Mouse (Mus musculus) MEL (cell line): ENCODE measurements at regions not wholly inside any gene's neighbourhood (a gene's known extent, or its start where the extent isn't known, plus 50 kb on each side); places are given as distances from the start of the nearest gene placed in this dataset.

Experiments used
- DNase-seq: peaks from one replicate; pipeline ENCODE4 v3.0.0; 2011; ENCODE audit warnings: low read depth, low spot score
- H3K27ac ChIP-seq: 2 replicates; pipeline ENCODE4 v1.5.1; 2012; ENCODE audit warnings: low read depth, mild to moderate bottlenecking, control low read depth, low read length, moderate library complexity; ENCODE audit not compliant: control insufficient read depth
- H3K27me3 ChIP-seq, 2 experiments: fragments of 150-350 bp in 1 of 2; sonication (generic) in 1 of 2; 2 replicates each; pipeline ENCODE4 v1.6.1; 2012; ENCODE audit warnings: low read length in 2 of 2, mild to moderate bottlenecking in 2 of 2, improper control_type of control experiment in 1 of 2, moderate library complexity in 1 of 2; ENCODE audit not compliant: insufficient read depth in 2 of 2, control insufficient read depth in 1 of 2
- H3K36me3 ChIP-seq, 2 experiments: 2 replicates each; pipeline ENCODE4 v1.6.1; 2012 to 2014; ENCODE audit warnings: low read length in 2 of 2, improper control_type of control experiment in 1 of 2, inconsistent platforms in 1 of 2, mild to moderate bottlenecking in 1 of 2; ENCODE audit not compliant: insufficient read depth in 2 of 2, control insufficient read depth in 1 of 2
- H3K4me1 ChIP-seq, 2 experiments: fragments of 150-350 bp in 1 of 2; sonication (generic) in 1 of 2; 2 replicates each; pipeline ENCODE4 v1.6.1; 2012; ENCODE audit warnings: low read length in 2 of 2, improper control_type of control experiment in 1 of 2, mild to moderate bottlenecking in 1 of 2; ENCODE audit not compliant: insufficient read depth in 2 of 2, control insufficient read depth in 1 of 2
- H3K4me3 ChIP-seq, 2 experiments: fragments of 150-350 bp in 1 of 2; sonication (generic) in 1 of 2; 2 replicates each; pipeline ENCODE4 v1.5.1; 2012; ENCODE audit warnings: low read depth in 2 of 2, low read length in 2 of 2, mild to moderate bottlenecking in 2 of 2, moderate library complexity in 2 of 2, control low read depth in 1 of 2, improper control_type of control experiment in 1 of 2; ENCODE audit not compliant: control insufficient read depth in 1 of 2, insufficient read depth in 1 of 2
- H3K79me2 ChIP-seq: 2 replicates; pipeline ENCODE4 v1.6.1; 2012; ENCODE audit warnings: mild to moderate bottlenecking, low read length, moderate library complexity; ENCODE audit not compliant: control insufficient read depth, poor library complexity, insufficient read depth
- H3K9ac ChIP-seq: 2 replicates; pipeline ENCODE4 v1.6.1; 2012; ENCODE audit warnings: low read depth, mild to moderate bottlenecking, control low read depth, low read length, moderate library complexity; ENCODE audit not compliant: control insufficient read depth, poor library complexity, severe bottlenecking
- H3K9me3 ChIP-seq: fragments of 150-350 bp; sonication (generic); replicated peaks from 2 replicates; pipeline ENCODE4 v1.6.1; 2012; ENCODE audit warnings: mild to moderate bottlenecking, low read length, improper control_type of control experiment, moderate library complexity; ENCODE audit not compliant: insufficient read depth
- BHLHE40 ChIP-seq: IDR thresholded peaks from 2 replicates; pipeline ENCODE4 v1.6.1; 2012; ENCODE audit warnings: low read depth, mild to moderate bottlenecking, inconsistent platforms, low read length, improper control_type of control experiment, borderline replicate concordance
- CHD2 ChIP-seq: IDR thresholded peaks from 2 replicates; pipeline ENCODE4 v1.6.1; 2011; ENCODE audit warnings: low read length, improper control_type of control experiment
- CTCF ChIP-seq, 3 experiments: IDR thresholded peaks in 2 of 3; conservative IDR thresholded peaks in 1 of 3; 2 replicates each; pipeline ENCODE4 v1.5.1; 2011 to 2012; ENCODE audit warnings: low read length in 3 of 3, low read depth in 2 of 3, mild to moderate bottlenecking in 2 of 3, improper control_type of control experiment in 1 of 3, inconsistent platforms in 1 of 3, mixed read lengths in 1 of 3, moderate library complexity in 1 of 3; ENCODE audit not compliant: control insufficient read depth in 1 of 3, insufficient read depth in 1 of 3, poor library complexity in 1 of 3, severe bottlenecking in 1 of 3
- ELF1 ChIP-seq: IDR thresholded peaks from 2 replicates; pipeline ENCODE4 v1.6.1; 2014; ENCODE audit warnings: low read depth, mild to moderate bottlenecking, inconsistent platforms, low read length, improper control_type of control experiment, moderate library complexity
- EP300 ChIP-seq, 2 experiments: IDR thresholded peaks; 2 replicates each; pipeline ENCODE4 v1.6.1; 2011; ENCODE audit warnings: improper control_type of control experiment in 2 of 2, low read length in 2 of 2, low read depth in 1 of 2, mild to moderate bottlenecking in 1 of 2
- ETS1 ChIP-seq: IDR thresholded peaks from 2 replicates; pipeline ENCODE4 v1.6.1; 2012; ENCODE audit warnings: low read depth, mild to moderate bottlenecking, inconsistent platforms, low read length, improper control_type of control experiment, moderate library complexity
- GABPA ChIP-seq: IDR thresholded peaks from 2 replicates; pipeline ENCODE4 v1.6.1; 2012; ENCODE audit warnings: low read depth, mild to moderate bottlenecking, inconsistent platforms, low read length, improper control_type of control experiment, moderate library complexity
- GATA1 ChIP-seq: IDR thresholded peaks from 2 replicates; pipeline ENCODE4 v1.6.1; 2011; ENCODE audit warnings: low read depth, low read length, improper control_type of control experiment
- MAX ChIP-seq: IDR thresholded peaks from 2 replicates; pipeline ENCODE4 v1.6.1; 2011; ENCODE audit warnings: low read length, improper control_type of control experiment
- MAZ ChIP-seq: IDR thresholded peaks from 2 replicates; pipeline ENCODE4 v1.6.1; 2012; ENCODE audit warnings: low read depth, mild to moderate bottlenecking, inconsistent platforms, low read length, improper control_type of control experiment
- MXI1 ChIP-seq: IDR thresholded peaks from 2 replicates; pipeline ENCODE4 v1.6.1; 2011; ENCODE audit warnings: mild to moderate bottlenecking, low read depth, low read length, improper control_type of control experiment
- MYB ChIP-seq: IDR thresholded peaks from 2 replicates; pipeline ENCODE4 v1.6.1; 2011; ENCODE audit warnings: mild to moderate bottlenecking, low read depth, low read length, improper control_type of control experiment
- MYC ChIP-seq: IDR thresholded peaks from 2 replicates; pipeline ENCODE4 v1.6.1; 2011; ENCODE audit warnings: low read depth, mild to moderate bottlenecking, low read length, improper control_type of control experiment, moderate library complexity
- NRF1 ChIP-seq: IDR thresholded peaks from 2 replicates; pipeline ENCODE4 v1.6.1; 2014; ENCODE audit warnings: low read depth, mild to moderate bottlenecking, inconsistent platforms, low read length, improper control_type of control experiment, moderate library complexity; ENCODE audit not compliant: poor library complexity, insufficient read depth, severe bottlenecking
- RAD21 ChIP-seq: IDR thresholded peaks from 2 replicates; pipeline ENCODE4 v1.6.1; 2011; ENCODE audit warnings: mild to moderate bottlenecking, low read depth, low read length, improper control_type of control experiment
- SIN3A ChIP-seq: IDR thresholded peaks from 2 replicates; pipeline ENCODE4 v1.6.1; 2012; ENCODE audit warnings: low read length, improper control_type of control experiment, inconsistent platforms
- SMC3 ChIP-seq: IDR thresholded peaks from 2 replicates; pipeline ENCODE4 v1.6.1; 2011; ENCODE audit warnings: low read depth, low read length, improper control_type of control experiment
- TAL1 ChIP-seq: IDR thresholded peaks from 2 replicates; pipeline ENCODE4 v1.6.1; 2012; ENCODE audit warnings: mild to moderate bottlenecking, inconsistent platforms, low read length, moderate library complexity, mixed read lengths
- USF1 ChIP-seq: IDR thresholded peaks from 2 replicates; pipeline ENCODE4 v1.6.1; 2014; ENCODE audit warnings: low read depth, mild to moderate bottlenecking, inconsistent platforms, low read length, improper control_type of control experiment, moderate library complexity
- USF2 ChIP-seq, 2 experiments: IDR thresholded peaks; 2 replicates each; pipeline ENCODE4 v1.6.1; 2011 to 2012; ENCODE audit warnings: improper control_type of control experiment in 2 of 2, low read length in 2 of 2, borderline replicate concordance in 1 of 2, inconsistent platforms in 1 of 2, low read depth in 1 of 2, mild to moderate bottlenecking in 1 of 2; ENCODE audit not compliant: insufficient read depth in 1 of 2
- ZMIZ1 ChIP-seq: IDR thresholded peaks from 2 replicates; pipeline ENCODE4 v1.6.1; 2012; ENCODE audit warnings: low read depth, mild to moderate bottlenecking, inconsistent platforms, low read length, improper control_type of control experiment, moderate library complexity
- ZNF384 ChIP-seq: IDR thresholded peaks from 2 replicates; pipeline ENCODE4 v1.6.1; 2012; ENCODE audit warnings: low read depth, mild to moderate bottlenecking, inconsistent platforms, low read length, improper control_type of control experiment

DNA sequence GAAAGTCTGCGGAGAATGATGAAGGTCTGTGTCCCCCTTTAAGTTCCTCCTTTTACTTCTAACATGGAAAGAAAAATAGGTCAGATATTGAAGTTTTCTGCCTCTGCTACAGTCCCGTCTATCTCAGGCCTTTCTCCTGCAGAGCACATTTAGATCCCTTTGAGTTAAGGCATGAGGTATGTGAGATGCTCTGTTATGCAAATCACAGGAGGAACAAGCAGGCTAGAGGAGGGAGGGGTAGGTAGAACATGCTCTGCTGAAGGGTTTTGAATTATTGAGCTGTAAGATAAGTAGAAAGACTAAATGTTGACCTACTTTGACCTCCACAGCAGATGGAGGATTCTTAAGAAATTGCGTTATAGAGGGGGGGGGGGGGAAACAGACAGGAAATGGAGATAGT lies 228.4 kb upstream of the Ldb2 start:
- Histone ChIP-seq H3K9ac (no peak overlapping the region), H3K27ac (no peak overlapping the region), H3K4me1 (no peaks in the 10 kb centered on the region), H3K36me3 (no peaks in the 10 kb centered on the region), H3K79me2 (no peaks in the 10 kb centered on the region), H3K27me3 (peaks cover 0 to 3% of the 10 kb centered on the region in 2 experiments; a peak in 1 of 4 replicates), H3K4me3 (no peak overlapping the region), H3K9me3 (no peaks in the 10 kb centered on the region)
- no peak for DNase-seq
- no peak for TF ChIP-seq MYB
- TF ChIP-seq ZMIZ1, result no peak
- no peak for TF ChIP-seq NRF1
- TF ChIP-seq GATA1, result no peak
- TF ChIP-seq ZNF384, result no peak
- no peak for TF ChIP-seq USF1
- TF ChIP-seq RAD21, result no peak
- no peak for TF ChIP-seq MXI1
- TF ChIP-seq MAX, result no peak
- no peak for TF ChIP-seq CTCF (IDR thresholded peaks at IDR 0.05 in 2 of 3, conservative IDR thresholded peaks at IDR 0.05 in 1 of 3; ENCODE audit: control insufficient read depth in 1 of 3, insufficient read depth in 1 of 3, low read depth in 2 of 3, low read length in 3 of 3, poor library complexity in 1 of 3, severe bottlenecking in 1 of 3)

DNA sequence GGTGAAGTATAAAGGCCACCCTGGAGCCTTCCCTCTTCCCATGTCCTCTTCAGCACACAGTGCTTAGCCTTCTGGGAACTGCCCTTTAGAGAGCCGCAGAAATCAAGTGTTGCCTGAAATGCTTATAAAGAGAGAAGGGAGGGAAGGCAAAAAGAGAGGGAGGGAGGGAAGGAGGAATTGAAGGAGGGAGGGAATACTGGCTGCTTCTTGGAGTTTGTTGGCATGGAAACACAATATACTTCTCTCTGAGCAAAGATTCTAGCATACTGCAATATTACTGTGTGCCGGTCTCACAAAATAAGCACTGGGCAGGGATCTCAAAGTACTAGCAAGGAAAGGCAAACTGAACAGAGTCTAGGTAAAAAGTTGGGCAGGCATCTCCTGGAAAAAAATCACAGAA lies 225.9 kb upstream of the Ldb2 start:
- no peak overlapping the region for H3K27ac ChIP-seq
- no peak for TF ChIP-seq GABPA
- TF ChIP-seq CHD2, result no peak
- TF ChIP-seq MAZ, result no peak
- no peak for TF ChIP-seq EP300 (IDR thresholded peaks at IDR 0.05; ENCODE audit: low read depth in 1 of 2, low read length in 2 of 2)
- no peak for TF ChIP-seq MAX
- TF ChIP-seq MYB, result no peak
- TF ChIP-seq USF2 (IDR thresholded peaks at IDR 0.05; ENCODE audit: borderline replicate concordance in 1 of 2, insufficient read depth in 1 of 2, low read depth in 1 of 2, low read length in 2 of 2), result no peak
- no peak for TF ChIP-seq MXI1
- TF ChIP-seq BHLHE40, result no peak
- TF ChIP-seq ETS1, result no peak
- TF ChIP-seq ELF1, result no peak
- TF ChIP-seq SIN3A, result no peak
- TF ChIP-seq SMC3, result no peak
- TF ChIP-seq MYC, result no peak
- TF ChIP-seq TAL1, result no peak
- H3K79me2 ChIP-seq, result no peaks in the 10 kb centered on the region
- H3K4me1 ChIP-seq, result no peaks in the 10 kb centered on the region
- no peak overlapping the region for H3K4me3 ChIP-seq
- H3K27me3 ChIP-seq, result peaks cover 0 to 3% of the 10 kb centered on the region in 2 experiments; a peak in 1 of 4 replicates
- DNase-seq, result no peak
- H3K9ac ChIP-seq, result no peak overlapping the region
- no peaks in the 10 kb centered on the region for H3K36me3 ChIP-seq
- no peaks in the 10 kb centered on the region for H3K9me3 ChIP-seq
